Mouse (Mus musculus) retina, postnatal 1 day (tissue): Measurements from ENCODE around the gene Apc2.

Experiments
- DNase-seq: peaks from one replicate; pipeline ENCODE4 v3.0.0-alpha.2; 2012

The Apc2 gene

GRCm38 (mm10) chr10:80321670-80322581, 26.1 kb downstream of the Apc2 start:
- no peak for DNase-seq

DNA sequence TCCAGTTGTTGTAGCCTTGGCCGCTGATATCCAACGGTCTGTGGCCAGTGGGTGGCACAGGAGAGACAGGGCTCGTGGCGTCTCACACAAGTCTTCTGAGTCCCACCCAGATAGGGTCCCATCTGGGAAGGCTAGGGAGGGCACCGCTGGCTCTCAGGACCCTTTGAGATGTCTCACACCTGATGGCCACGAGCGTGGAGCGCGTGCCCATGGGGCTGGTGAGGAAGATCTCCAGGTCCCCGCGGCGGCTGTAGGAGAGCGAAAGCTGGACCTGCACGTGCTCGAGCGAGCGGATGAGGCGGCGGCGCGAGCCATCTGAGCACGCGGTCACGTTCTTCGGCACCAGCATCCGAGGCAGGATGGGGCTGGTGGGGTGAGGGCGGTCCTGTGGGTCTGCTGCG, 27.0 kb downstream of the Apc2 start:
- DNase-seq = peak; percentile 40

GRCm38 (mm10) chr10:80323261-80324119, 27.7 kb downstream of the Apc2 start:
- peak; percentile 78 for DNase-seq

DNA sequence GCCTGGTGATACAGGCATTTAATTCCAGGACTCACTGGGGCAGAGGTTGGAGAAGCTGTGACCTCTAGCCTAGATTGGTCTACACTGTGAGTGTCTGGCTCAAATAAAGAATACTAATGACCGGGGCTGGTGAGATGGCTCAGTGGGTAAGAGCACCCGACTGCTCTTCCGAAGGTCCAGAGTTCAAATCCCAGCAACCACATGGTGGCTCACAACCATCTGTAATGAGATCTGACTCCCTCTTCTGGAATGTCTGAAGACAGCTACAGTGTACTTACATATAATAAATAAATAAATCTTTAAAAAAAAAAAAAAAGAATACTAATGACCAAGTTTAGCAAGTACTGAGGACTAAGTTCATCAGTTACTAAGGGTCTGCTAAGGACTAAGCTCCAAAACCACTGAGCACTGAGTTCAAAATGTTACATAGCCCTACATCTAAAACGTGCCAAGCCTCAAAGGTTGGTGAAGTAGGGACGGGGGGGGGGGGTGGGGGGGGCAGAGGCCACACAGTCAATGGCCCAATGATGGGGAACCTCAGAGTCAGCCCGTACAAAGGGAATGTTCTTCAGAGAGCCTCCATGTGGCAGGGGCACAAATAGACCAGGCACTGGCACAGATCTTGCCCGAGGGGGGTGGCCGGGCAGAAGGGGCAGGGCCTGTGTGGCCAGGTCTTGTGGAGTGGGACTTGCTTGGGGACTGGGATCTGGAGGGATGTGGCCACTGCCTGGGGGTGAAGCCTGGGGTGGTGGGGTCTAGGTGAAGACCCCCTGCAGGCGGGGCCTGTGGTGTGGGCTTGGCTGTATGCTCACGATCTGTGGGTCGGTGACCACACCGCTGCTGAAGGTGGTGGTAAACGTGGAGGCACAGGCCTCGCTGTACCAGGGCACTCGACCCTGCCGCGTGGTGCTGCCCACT, 28.6 kb downstream of the Apc2 start:
- DNase-seq = no peak

DNA sequence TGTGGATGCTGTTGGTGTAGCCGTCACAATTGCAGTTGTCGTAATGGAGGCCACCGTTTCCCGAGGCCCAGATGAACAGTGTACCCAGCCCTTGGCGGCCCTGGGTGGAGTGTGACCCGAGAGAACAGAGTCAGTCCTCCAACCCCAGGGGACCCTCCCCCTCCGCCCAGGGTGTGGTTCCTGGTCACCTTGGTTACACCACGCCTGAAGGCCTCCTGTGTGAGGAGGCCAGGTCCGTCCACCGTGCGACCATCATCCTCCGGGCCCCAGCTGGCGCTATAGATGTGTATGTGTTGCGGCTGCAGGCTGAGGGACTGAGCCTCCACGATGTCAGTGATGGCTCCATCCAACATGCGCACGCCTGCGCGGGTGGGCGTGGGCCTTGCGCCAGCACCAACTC, 29.3 kb downstream of the Apc2 start:
- DNase-seq = no peak

DNA sequence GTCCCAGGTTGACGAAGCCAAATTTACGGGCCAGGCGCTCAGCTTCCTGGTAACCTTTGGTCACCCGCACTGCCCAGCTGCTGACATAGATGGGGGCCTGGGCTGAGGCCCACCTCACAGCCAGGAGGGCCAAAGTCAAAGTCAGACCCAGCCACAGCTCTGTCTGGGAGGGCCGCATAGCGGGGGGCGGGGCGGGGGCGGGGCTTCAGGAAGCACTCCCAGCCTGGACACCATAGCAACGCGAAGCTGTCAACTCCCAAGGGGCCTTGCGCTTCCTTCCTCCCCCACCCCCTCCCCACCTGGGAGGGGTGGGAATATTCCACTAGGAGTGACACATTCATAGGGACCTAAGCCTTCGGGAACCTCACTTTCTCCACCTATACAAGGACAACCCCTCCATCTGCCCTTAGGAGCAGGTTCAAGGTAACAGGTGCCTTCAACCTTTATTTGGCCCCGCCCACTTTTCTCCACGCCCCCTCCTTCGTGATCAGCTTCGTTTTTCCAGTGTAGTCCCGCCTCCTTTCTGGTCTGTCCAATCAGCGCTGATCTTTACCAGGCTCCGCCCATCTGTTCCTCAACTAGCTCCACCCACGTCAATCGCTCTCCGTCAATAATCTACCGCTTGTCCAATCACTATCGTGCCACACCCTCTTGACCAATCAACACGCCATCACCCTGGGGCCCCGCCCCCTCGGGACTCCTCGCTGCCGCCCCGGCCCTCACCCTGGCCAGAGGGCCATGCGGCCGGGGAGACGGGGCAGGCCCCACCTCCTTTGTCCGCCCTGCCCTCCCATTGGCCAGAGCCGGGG, 33.7 kb downstream of the Apc2 start, which contains the start of the genes Pcsk4 and Reep6:
Gene Pcsk4 (minus strand): TSS at position 226 of the 809 bp plus-strand sequence.
Gene Reep6 (plus strand): TSS at position 681 of the 809 bp plus-strand sequence.
- peak; percentile 99 for DNase-seq

DNA sequence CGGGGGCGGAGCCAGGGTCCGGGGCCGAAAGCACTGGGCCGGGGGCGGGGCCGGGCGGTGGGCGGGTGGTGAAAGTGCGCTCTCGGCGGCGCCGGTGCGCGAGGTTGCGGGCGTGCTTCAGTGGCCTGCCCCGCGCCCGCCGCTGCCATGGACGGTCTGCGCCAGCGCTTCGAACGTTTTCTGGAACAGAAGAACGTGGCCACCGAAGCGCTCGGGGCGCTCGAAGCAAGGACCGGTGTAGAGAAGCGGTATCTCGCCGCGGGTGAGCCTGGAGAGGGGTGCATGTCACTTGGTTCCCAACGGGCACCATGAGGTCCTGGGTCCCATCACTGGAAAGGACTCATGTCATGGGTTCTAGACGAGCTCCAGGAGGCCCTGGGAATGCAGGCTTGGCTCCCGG, 34.3 kb downstream of the Apc2 start:
- DNase-seq = no peak

- DNase-seq = no peak
Measured at GRCm38 (mm10) chr10:80330888-80331287, 35.1 kb downstream of the Apc2 start.

DNA sequence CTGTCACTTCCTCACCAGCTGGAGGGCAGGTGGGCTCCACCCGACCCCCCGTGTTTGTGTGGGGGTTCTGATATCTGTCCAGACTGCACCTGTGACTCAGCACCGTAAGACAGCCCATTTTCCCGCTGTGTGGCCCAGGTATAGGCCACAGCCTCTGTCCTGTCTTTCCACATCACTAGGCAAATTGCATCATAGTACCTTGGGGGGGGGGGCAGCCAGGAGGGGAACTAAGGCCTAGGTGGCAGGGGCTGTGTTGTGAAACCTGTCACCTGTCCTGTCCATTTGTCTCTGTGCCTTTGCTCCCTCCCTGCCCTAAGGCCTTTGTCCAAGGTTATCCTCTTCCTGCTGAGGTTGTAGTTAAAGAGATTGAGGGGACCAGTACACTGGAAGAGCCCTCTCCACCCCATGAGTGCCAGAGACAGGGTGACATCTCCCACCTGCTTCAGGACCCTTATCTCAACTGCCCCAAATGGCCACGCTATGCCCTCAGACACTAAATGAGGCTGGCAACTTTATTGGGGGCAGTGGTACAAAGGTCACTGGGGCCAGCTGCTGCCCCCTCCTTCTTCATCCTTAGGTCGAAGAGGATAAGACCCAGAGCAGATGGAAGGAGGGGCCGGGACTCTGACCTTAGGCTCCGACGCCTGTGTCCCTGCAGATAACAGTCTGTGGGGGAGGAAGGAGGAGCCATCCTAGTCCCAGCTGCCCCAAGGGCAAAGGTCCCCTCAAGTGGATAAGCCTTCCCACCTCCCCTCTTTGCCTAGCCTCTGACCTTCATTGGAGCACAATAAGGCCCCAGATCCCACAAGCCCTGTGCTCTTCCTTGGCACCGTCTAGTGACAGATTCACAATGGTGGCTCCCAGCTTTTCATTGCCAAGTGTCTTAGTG, 36.1 kb downstream of the Apc2 start:
- peak; percentile 41 for DNase-seq

DNA sequence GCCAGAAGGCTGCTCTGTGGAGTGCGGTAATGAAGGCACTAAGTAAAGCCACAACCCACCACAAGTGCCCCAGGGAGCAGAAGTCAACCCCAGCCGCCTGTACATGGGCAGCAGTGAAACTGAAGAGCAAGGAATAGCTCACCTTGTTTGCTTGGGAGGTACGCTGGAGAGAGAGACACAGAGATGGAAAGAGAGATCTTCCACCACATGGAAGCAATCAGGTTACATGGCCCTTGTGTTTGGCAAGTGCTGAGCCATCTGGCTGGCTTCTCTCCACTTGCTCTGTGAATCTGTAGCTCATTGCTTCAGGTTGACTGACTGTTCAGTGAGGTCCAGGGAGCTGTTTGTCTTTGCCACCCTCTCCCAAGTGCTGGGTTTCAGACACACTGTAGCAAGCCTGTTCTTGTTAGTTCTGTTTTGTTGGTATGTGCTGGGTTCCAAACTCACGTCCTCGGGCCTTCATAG, 36.8 kb downstream of the Apc2 start:
- no peak for DNase-seq

- no peak for DNase-seq
Measured at GRCm38 (mm10) chr10:80336263-80336662, 40.5 kb downstream of the Apc2 start.

- peak; percentile 91 for DNase-seq
Measured at GRCm38 (mm10) chr10:80339941-80340750, 44.4 kb downstream of the Apc2 start.

DNA sequence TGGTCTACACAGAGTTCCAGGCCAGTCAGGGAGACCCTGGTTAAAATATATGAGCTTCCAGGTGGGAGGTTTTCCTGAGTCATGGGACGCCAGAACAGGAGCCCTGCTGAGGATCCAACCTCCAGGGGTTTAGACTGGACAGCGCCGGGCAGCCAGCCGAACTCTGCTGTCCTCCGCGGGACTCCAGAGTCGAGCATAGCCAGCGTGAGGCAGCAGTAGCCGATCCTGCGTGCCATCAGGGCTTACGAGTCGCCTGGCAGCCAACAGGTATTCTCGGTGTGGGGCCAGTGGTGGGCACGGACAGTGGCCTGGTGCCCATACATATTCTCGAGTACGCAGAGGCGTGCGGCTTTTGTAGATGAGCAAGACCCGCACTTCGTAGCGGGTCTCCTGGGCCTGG, 45.2 kb downstream of the Apc2 start:
- DNase-seq = no peak

DNA sequence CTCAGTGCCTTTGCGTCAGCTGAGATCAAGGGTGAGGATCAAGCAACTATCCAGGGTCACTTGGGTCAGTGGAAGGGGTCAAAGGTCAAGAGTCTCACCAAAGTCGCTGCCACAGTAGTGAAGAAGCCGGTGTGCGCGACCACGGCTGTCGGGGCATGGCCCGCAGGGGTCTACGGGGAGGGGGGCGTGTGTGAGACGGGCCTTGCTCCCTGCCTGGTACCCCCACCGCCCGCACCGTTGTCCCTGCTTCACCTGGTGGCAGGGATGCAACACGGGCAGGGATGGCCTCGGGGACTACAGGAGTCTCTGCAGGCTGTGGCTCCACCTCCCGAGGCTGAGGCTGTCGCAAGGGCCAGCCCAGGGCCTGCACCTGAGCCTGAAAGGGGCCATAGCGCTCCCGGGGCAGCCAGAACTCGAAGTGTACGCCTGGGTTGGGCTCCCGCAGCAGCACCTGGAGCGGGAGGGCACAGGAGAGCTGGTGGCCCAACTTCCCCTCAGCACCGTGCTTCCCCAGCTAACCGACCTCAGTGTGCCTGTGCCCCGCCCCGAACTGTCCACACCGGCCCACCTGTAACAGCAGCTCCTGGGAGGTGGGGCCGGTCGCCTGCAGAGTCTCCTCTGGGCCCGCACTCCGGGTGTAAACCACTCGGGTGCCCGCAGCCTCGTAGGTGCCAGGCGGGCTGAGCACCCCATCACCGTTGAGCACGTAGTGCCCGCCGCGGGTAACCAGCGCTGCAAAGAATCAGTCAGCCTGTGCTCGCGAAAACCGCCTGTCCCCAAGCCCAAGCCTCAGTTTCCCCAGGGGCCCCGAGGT, 45.9 kb downstream of the Apc2 start:
- no peak for DNase-seq

GRCm38 (mm10) chr10:80342305-80342748, 46.5 kb downstream of the Apc2 start:
- no peak for DNase-seq

- peak; percentile 88 for DNase-seq
Measured at GRCm38 (mm10) chr10:80342749-80343424, 47.1 kb downstream of the Apc2 start.

GRCm38 (mm10) chr10:80343425-80343895, 47.7 kb downstream of the Apc2 start:
- no peak for DNase-seq
